Mouse (Mus musculus) thymus, adult 18-20 months (tissue): ENCODE measurements around the gene Baz2a.
"Not testable (repeated sequence)": the region's sequence is repeated elsewhere in the genome, so short reads cannot be mapped to it uniquely, and the experiment has no call there.

Experiments
- DNase-seq, 2 experiments: peaks; one replicate each; pipeline ENCODE4 v3.0.0; 2022; ENCODE audit warnings: mixed read lengths in 2 of 2

The Baz2a gene

DNA sequence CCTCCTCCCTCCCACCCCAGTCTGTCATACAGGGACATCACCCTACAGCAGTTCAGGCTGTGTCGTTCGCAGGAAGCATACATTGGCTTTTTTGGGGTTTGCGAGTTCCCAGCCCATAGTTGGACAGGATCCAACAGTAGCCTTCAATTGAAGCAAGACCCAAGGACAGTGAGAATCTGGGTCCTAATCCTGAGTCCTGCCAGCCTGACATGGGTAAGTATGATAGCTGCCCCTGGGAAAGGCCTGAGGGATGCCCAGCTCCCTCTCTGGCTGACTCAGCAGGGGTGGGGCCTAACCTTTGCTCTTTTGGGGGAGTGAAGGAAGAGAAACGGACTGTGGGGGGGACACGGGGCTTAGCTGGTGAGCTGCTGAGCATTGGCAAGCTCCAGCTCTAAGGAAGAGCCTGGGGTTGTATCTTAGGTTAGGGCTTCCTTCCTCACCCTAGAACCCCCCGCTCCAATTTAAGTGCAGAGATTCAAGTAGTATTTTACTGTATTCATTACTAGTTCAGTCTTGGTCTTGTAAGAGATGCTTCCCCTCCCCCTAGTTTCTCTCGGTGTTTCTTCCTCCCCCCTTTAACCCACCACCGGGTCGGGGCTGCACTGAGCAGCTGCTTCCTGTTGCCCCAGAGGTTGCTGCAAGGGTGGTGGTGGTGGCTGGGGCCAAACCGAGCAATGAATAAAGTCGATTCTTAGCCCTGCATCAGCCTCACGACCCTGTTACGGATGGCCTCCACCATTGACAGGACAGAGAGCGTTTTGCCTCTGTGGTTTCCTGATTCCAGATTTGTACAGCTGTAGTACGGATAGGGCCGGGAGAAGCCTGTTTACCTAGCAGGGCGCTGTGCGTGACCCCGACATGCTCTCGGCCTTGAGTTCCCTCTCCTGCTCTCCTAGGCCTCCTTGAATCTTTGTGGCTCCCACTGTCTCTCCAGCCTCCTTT lies at the start of gene Baz2a:
Gene Baz2a (plus strand): TSS at position 14 of the 942 bp plus-strand sequence.
- DNase-seq = peak; percentile 77 to 84

DNA sequence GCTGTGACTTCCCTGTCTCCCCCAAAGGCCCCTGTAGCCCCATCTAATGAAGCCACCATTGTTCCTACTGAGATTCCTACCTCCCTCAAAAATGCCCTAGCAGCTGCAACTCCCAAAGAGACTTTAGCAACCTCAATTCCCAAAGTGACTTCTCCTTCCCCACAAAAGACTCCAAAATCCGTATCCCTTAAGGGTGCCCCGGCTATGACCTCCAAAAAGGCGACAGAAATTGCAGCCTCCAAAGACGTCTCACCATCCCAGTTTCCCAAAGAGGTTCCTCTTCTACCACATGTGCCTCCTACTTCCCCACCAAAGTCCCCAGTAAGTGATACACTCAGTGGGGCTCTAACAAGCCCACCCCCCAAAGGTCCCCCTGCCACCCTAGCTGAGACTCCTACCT lies 49.7 kb upstream of the Baz2a start:
- DNase-seq = no peak

DNA sequence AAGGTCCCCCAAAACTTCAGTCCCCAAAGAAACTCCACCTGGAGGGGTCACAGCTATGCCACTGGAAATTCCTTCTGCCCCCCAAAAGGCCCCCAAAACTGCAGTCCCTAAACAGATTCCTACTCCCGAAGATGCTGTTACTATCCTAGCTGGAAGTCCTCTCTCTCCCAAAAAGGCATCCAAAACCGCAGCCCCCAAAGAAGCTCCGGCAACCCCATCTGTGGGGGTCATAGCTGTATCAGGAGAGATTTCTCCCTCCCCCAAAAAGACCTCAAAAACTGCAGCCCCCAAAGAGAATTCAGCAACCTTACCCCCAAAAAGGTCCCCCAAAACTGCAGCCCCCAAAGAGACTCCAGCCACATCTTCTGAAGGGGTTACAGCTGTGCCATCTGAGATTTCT lies 48.9 kb upstream of the Baz2a start:
- DNase-seq = no peak

DNA sequence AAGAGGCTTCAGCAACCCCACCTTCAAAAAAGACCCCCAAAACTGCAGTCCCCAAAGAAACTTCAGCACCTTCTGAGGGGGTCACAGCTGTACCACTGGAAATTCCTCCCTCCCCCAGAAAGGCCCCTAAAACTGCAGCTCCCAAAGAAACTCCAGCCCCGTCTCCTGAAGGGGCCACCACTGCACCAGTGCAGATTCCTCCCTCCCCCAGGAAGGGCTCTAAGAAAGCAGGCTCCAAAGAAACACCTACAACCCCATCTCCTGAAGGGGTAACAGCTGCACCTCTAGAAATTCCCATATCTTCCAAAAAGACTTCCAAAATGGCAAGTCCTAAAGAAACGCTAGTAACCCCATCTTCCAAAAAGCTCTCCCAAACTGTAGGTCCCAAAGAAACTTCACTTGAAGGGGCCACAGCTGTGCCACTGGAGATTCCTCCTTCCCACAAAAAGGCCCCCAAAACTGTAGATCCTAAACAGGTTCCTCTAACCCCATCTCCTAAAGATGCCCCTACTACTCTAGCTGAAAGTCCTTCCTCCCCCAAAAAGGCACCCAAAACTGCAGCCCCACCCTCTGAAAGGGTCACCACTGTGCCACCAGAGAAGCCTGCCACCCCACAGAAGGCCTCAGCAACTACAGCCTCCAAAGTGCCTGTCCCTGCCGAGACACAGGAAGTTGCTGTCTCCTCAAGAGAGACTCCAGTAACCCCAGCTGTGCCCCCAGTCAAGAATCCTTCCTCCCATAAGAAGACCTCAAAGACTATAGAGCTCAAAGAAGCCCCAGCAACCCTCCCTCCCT lies 48.1 kb upstream of the Baz2a start:
- DNase-seq = no peak

DNA sequence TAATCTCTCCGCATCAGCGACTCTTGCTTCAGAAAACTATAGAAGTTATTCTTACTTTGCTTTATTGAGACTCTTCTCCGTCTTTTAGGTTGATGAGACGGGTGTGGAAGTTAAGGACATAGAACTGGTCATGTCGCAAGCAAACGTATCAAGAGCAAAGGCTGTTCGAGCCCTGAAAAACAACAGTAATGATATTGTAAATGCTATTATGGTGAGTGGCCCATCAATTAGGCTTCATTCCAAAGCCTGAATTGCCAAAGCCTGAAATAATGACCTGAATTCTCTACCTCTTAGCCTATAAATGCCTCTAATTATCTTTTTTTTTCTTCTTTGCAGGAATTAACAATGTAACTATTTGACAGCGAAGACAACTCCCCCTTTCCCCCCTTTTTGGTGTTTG lies 43.2 kb upstream of the Baz2a start:
- no peak for DNase-seq

DNA sequence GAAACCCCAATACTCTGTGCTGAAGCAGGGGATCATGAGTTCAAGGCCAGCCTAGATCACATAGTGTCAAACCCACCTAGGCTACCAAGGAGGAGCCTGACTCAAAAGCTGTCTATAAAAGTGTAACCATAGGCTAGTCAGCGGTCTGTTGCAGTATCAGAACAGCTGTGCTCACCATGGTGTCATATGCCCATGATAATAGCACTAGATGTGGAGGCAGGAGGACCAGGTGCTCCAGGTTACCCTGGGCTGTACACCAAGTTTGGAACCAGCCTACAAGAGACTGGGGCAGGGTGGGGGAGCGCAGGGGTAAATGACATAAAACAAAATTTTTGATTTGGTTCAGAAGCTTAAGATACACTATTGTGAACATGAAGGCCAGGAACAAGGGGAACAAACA lies 41.6 kb upstream of the Baz2a start:
- no peak for DNase-seq

DNA sequence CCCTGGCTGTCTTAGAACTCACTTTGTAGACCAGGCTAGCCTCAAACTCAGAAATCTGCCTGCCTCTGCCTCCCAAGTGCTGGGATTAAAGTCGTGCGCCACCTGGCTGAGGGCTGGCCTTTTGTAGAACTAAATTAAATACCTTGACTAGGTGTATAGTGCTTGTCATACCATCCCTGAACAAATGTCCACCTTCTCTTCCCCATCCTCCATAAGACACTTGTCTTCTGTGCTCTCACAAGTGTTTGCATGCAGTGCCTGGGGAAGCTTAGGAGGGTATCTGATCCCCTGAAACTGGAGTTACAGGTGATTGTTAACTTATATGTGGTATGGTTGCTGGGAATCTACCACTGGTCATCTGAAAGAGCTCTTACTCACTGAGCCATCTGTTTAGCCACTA lies 41.0 kb upstream of the Baz2a start:
- no peak for DNase-seq

DNA sequence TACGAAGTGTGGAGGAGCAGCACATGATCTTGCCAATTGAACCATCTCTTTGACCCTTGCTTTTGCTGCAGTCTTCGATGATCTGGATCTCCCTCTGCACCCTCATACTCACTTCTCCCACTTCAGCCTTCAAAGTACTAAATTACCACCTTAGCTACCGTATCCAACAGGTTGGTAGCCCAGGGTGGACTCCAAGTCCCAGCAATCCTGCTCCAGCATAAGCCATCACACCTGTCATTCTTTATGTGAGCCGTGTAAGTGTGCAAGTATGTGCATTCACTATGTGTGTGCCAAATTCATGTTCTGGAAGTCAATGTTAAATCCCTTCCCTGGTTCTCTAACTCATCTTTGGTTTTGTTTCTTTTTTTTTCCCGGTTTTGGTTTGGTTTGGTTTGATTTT lies 39.8 kb upstream of the Baz2a start:
- no peak for DNase-seq

DNA sequence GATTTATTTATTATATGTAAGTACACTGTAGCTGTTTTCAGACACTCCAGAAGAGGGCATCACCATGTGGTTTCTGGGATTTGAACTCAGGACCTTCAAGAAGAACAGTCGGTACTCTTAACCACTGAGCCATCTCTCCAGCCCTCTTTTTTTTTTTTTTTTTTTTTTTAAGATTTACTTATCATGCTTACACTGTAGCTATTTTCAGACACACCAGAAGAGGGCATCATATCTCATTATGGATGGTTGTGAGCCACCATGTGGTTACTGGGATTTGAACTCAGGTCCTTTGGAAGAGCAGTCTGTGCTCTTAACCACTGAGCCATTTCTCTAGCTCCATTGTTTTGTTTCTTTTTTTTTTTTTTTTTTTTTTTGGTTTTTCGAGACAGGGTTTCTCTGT lies 39.2 kb upstream of the Baz2a start:
- not testable (repeated sequence) for DNase-seq

DNA sequence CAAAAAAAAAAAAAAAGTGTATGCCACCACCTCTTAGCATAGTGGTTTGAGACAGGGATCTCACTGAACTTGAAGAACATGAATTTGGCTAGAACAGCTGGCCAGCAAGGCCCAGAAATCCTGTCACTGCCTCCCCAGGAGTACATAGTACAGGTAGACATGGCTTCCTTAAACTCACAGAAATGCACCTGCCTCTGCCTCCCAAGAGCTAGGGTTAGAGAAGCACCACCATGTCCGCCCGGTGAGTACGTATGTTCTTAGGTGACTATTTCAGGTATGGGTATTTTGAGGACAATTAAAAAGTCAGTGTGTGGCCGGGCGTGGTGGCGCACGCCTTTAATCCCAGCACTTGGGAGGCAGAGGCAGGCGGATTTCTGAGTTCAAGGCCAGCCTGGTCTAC lies 38.4 kb upstream of the Baz2a start:
- no peak for DNase-seq

DNA sequence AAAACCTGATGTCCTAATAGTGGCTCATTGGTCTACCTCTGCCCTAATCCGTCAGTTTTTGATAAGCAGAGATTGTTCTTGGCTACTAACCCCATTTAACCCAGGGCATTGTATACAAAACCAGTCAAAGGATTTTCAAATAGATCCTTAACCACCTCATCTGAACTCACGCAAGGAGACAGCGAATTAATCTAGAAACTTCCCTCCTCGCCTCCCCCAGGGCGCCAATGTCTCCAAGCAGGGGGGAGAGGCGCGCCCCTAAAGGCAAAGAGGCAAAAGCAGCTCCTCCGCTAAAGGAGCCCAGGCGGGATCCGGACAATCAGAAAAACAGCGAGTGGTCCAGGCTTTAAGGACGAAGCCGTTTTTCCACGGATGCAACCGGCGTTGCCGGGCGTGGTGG lies 33.2 kb upstream of the Baz2a start:
- DNase-seq = no peak

DNA sequence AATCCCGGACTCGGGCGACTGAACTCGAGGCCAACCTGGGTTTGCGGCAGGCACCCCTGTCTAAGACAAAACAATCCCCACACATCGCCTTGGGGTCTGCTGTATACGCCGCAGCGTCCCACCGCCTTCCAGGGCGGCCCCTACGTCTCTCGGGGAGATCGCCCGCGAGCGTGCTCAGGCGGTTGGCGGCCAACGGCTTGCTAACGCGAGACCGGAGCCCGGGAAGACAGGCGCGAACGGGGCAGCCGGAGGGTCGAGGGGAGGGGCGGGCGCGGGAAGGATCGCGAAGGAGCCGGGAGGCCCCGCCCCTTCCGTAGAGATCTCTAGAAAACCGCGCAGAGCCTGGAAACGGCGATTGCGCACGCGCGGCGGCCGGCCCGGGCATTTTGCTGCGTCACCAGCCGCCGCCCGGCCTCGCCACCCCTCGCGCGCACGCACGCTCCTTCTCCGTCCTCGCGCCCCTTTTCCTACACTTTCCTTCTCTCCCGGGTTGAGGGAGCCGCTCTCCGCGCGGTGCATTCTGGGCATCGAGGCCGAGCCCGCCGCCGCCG lies 32.7 kb upstream of the Baz2a start, which contains the start of gene Ptges3:
Gene Ptges3 (plus strand): TSS at position 354 of the 551 bp plus-strand sequence.
- DNase-seq = peak; percentile 91 to 92

DNA sequence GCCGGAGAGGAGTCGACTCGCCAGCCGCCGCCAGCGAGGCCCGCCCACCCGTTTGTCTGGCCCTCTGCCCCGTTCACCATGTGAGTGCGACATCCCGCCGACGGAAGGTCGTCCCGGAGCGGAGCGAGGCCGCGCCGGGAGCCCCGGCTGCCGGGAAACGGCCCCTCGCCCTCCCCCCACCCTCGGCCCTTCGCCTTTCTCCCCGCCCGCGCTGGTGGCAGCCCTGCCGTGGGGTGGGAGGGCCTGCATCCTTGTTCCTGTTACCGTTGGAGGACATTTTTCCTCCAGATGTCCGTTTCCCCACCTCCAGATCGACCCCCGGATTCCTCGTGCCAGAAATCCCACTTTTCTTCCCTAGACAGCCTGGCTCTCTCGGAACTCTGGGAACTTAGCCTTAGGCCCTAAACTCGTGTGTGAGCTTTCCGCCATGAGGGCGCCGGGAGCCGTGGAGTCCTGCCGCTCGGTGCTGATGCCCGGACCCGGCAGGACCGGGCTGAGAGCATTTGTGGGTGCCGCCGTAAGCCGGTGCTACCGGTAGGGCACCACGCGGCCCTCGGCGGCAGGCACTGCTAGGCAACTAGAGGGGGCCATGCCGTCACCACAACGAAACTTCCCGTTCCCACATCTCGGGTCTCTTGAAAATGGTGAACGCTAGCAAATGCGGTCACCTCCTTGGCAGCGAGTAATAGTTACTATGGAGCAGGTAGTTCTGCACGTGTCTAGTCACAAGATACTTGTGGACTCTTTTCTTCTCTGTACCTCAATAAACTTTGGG lies 32.0 kb upstream of the Baz2a start:
- peak; percentile 63 to 70 for DNase-seq

DNA sequence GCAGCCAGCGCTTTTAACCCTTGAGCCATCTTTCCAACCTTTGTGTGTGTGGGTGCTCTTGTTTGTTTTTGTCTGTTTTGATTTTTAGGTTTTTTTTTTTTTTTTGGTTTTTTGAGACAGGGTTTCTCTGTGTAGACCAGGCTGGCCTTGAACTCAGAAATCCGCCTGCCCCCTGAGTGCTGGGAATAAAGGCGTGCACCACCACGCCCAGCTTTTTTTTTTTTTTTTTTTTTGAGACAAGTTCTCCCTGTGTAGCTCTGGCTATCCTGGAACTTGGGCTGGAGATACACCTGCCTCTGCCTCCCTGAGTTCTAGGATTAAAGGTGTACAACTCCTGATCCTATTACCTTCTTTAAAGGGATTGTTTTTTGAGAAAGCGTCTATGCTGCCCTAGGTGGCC lies 30.3 kb upstream of the Baz2a start:
- no peak for DNase-seq

DNA sequence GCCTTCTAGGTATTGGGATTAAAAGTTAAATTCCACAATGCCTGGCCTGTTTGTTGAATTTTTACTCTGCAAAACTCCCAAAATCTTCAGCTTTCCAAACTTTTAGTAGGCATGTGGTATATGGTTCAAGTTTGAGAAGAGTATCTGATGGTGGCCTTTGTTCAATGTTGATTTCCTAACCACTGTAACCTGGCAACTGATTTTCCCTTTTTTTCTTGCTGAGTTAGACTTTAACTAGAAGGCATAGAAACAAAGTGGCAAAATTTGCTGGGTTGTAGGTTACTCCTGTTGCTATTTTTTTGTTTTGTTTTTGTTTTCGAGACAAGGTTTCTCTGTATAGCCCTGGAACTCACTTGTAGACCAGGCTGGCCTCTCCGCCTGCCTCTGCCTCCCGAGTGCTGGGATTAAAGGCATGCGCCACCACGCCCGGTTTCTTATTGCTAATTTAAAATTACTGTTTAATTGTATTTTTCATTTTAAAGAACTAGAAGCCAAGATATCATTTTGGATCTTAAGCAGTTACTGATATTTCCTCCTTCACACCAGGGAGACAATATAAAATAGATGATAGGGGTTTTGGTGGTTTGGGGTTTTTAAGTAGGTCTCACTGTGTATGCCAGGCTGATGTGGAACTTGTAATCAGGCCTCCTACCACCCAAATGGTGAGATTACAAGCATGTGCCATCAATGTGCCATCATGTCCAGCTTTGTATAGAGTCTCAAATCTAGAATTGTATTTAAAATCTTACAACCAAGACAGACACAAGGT lies 29.0 kb upstream of the Baz2a start:
- no peak for DNase-seq

DNA sequence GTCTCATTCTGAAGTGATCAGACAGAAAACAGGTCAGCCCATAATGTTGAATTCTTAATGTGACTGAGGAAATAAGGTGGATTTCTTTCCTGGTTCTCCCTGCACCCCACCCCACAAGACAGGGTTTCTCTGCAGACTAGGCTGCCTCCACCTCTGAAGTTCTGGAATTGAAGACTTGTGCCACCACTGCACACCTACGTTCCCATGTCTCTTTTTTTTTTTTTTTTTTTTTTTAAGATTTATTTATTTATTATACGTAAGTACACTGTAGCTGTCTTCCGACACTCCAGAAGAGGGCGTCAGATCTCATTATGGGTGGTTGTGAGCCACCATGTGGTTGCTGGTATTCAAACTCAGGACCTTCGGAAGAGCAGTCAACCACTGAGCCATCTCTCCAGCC lies 25.3 kb upstream of the Baz2a start:
- DNase-seq = no peak

DNA sequence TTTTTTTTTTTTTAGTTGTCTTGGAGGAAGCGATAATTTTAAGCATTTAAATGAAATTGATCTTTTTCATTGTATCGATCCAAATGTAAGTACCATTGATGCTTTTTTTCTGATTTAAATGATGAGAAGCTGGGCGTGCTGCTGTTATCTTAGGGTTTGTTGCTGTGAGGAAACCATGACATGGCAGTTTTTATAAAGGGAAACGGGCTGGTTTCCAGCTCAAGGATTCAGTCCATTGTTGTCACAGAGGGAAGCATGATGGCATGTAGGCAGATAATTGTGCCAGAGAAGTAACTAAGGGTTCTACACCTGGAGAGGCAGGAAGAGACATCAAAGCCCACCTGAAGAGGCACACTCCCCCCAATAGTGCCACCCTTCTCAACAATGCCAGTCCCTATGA lies 22.2 kb upstream of the Baz2a start:
- no peak for DNase-seq

DNA sequence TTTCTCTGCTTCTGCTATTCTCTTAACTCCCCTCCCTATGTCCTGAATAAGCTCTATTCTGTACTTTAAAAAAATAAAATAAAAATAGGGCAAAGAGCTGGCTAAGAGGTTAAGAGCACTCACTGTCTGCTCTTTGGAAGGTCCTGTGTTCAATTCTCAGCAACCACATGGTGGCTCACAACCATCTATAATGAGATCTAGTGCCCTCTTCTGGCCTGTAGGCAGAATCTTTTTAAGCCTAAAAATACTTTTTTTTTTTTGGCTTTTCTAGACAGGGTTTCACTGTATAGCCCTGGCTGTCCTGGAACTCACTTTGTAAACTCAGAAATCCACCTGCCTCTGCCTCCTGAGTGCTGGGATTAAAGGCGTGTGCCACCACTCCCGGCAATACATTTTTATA lies 20.9 kb upstream of the Baz2a start:
- not testable (repeated sequence) for DNase-seq

DNA sequence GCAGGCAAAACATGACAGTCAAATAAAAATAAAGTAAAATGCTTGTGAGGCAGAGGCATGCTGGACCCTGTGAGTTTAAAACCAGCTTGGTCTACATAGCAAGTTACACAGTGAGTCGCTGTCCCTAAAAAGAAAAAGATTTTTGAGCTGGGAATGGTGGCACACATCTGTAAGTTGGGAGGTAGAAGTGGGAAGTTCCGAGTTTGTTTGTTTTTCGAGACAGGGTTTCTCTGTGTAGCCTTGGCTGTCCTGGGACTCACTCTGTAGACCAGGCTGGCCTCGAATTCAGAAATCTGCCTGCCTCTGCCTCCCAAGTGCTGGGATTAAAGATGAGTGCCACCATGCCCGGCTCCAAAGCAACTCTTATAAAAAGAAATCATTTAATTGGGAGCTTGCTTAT lies 13.1 kb upstream of the Baz2a start:
- DNase-seq = not testable (repeated sequence)

DNA sequence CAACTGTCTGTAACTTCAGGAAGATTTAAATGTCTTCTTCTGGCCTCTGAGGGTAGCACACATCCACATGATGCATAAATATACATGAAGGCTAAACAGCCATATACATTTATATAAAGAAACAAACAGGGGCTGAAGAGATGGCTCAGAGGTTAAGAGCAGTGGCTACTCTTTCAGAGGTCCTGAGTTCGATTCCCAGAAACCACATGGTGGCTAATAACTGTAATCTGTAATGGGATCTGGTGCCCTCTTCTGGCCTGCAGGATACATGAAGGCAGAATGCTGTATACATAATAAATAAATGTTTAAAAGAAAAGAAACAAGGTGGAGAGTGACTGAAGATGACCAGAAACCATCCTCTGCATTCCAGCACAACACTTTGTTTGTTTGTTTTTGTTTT lies 10.9 kb upstream of the Baz2a start:
- no peak for DNase-seq

DNA sequence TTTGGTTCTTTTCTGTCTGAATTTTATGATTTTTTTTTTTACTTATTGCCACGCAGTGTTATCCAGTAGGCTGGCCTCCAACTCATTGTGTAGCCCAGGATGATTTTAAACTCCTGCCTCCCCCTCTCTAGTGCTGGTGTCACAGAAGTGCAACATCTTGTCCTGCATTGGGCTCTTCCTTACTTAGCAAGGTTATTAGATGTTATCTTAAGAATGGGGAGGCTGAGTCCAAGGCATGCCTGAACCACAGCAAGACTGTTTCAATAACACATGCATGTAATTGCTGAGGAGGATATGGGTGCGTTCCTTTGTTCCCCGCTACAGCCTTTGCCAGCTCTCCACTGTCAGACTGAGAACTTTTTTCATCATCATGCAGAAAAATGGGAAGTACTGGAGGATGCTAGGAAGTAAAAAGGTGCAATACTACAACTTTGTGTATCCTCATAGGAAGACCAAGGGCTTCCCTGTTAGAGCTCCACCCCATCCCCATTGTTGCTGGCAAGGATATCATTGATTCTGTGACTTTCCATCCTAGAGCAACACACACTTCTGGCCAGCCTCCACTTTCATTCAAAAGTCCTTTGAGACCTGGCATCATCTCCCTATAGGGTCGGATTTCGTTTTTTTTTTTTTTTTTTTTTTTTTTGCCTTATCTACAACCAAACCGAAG lies 9.4 kb upstream of the Baz2a start:
- no peak for DNase-seq

DNA sequence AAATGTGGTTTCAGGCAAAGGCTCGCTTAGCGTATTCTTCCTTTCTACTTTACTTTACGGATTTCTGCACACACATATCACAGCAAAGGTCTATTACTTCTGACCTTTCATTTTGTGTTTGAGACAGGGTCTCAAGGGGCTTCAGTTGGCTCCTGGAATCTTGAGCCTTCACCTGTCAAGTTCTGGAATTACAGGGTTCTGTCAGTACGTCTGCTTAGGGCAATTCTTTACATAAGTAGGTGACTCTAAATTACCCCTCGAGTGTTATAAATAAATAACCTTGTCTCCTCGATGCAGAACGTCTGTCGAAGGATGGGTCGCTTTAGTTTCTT lies 8.9 kb upstream of the Baz2a start:
- DNase-seq = no peak
